Mouse (Mus musculus) MEL (cell line): ENCODE measurements around the gene Rpl18a. TPM values are rescaled to one million over a fixed set of nuclear protein-coding genes. Genes with fewer than 3 reads are reported as not detected.
A peak's percentile ranks its signal among the peaks of the same experiment; 100 is the strongest.

Source experiments
- DNase-seq: peaks from one replicate; pipeline ENCODE4 v3.0.0; 2011; ENCODE audit warnings: low read depth, low spot score
- H3K27ac ChIP-seq: 2 replicates; pipeline ENCODE4 v1.5.1; 2012; ENCODE audit warnings: low read depth, mild to moderate bottlenecking, control low read depth, low read length, moderate library complexity; ENCODE audit not compliant: control insufficient read depth
- H3K27me3 ChIP-seq, 2 experiments: fragments of 150-350 bp in 1 of 2; sonication (generic) in 1 of 2; 2 replicates each; pipeline ENCODE4 v1.6.1; 2012; ENCODE audit warnings: low read length in 2 of 2, mild to moderate bottlenecking in 2 of 2, improper control_type of control experiment in 1 of 2, moderate library complexity in 1 of 2; ENCODE audit not compliant: insufficient read depth in 2 of 2, control insufficient read depth in 1 of 2
- H3K36me3 ChIP-seq, 2 experiments: 2 replicates each; pipeline ENCODE4 v1.6.1; 2012 to 2014; ENCODE audit warnings: low read length in 2 of 2, improper control_type of control experiment in 1 of 2, inconsistent platforms in 1 of 2, mild to moderate bottlenecking in 1 of 2; ENCODE audit not compliant: insufficient read depth in 2 of 2, control insufficient read depth in 1 of 2
- H3K4me1 ChIP-seq, 2 experiments: fragments of 150-350 bp in 1 of 2; sonication (generic) in 1 of 2; 2 replicates each; pipeline ENCODE4 v1.6.1; 2012; ENCODE audit warnings: low read length in 2 of 2, improper control_type of control experiment in 1 of 2, mild to moderate bottlenecking in 1 of 2; ENCODE audit not compliant: insufficient read depth in 2 of 2, control insufficient read depth in 1 of 2
- H3K4me3 ChIP-seq, 2 experiments: fragments of 150-350 bp in 1 of 2; sonication (generic) in 1 of 2; 2 replicates each; pipeline ENCODE4 v1.5.1; 2012; ENCODE audit warnings: low read depth in 2 of 2, low read length in 2 of 2, mild to moderate bottlenecking in 2 of 2, moderate library complexity in 2 of 2, control low read depth in 1 of 2, improper control_type of control experiment in 1 of 2; ENCODE audit not compliant: control insufficient read depth in 1 of 2, insufficient read depth in 1 of 2
- H3K79me2 ChIP-seq: 2 replicates; pipeline ENCODE4 v1.6.1; 2012; ENCODE audit warnings: mild to moderate bottlenecking, low read length, moderate library complexity; ENCODE audit not compliant: control insufficient read depth, poor library complexity, insufficient read depth
- H3K9ac ChIP-seq: 2 replicates; pipeline ENCODE4 v1.6.1; 2012; ENCODE audit warnings: low read depth, mild to moderate bottlenecking, control low read depth, low read length, moderate library complexity; ENCODE audit not compliant: control insufficient read depth, poor library complexity, severe bottlenecking
- H3K9me3 ChIP-seq: fragments of 150-350 bp; sonication (generic); replicated peaks from 2 replicates; pipeline ENCODE4 v1.6.1; 2012; ENCODE audit warnings: mild to moderate bottlenecking, low read length, improper control_type of control experiment, moderate library complexity; ENCODE audit not compliant: insufficient read depth
- BHLHE40 ChIP-seq: IDR thresholded peaks from 2 replicates; pipeline ENCODE4 v1.6.1; 2012; ENCODE audit warnings: low read depth, mild to moderate bottlenecking, inconsistent platforms, low read length, improper control_type of control experiment, borderline replicate concordance
- CHD1 ChIP-seq: IDR thresholded peaks from 2 replicates; pipeline ENCODE4 v1.6.1; 2012; ENCODE audit warnings: low read depth, mild to moderate bottlenecking, inconsistent platforms, low read length, improper control_type of control experiment
- CHD2 ChIP-seq: IDR thresholded peaks from 2 replicates; pipeline ENCODE4 v1.6.1; 2011; ENCODE audit warnings: low read length, improper control_type of control experiment
- ELF1 ChIP-seq: IDR thresholded peaks from 2 replicates; pipeline ENCODE4 v1.6.1; 2014; ENCODE audit warnings: low read depth, mild to moderate bottlenecking, inconsistent platforms, low read length, improper control_type of control experiment, moderate library complexity
- EP300 ChIP-seq, 2 experiments: IDR thresholded peaks; 2 replicates each; pipeline ENCODE4 v1.6.1; 2011; ENCODE audit warnings: improper control_type of control experiment in 2 of 2, low read length in 2 of 2, low read depth in 1 of 2, mild to moderate bottlenecking in 1 of 2
- GABPA ChIP-seq: IDR thresholded peaks from 2 replicates; pipeline ENCODE4 v1.6.1; 2012; ENCODE audit warnings: low read depth, mild to moderate bottlenecking, inconsistent platforms, low read length, improper control_type of control experiment, moderate library complexity
- JUND ChIP-seq: IDR thresholded peaks from 2 replicates; pipeline ENCODE4 v1.6.1; 2011; ENCODE audit warnings: low read depth, mild to moderate bottlenecking, improper control_type of control experiment, low read length
- MAFK ChIP-seq: IDR thresholded peaks from 2 replicates; pipeline ENCODE4 v1.6.1; 2011; ENCODE audit warnings: low read depth, mild to moderate bottlenecking, low read length, improper control_type of control experiment, borderline replicate concordance
- MEF2A ChIP-seq: IDR thresholded peaks from 2 replicates; pipeline ENCODE4 v1.6.1; 2014; ENCODE audit warnings: low read depth, mild to moderate bottlenecking, inconsistent platforms, low read length, improper control_type of control experiment; ENCODE audit not compliant: poor library complexity, insufficient replicate concordance, severe bottlenecking; ENCODE audit errors: extremely low read depth
- MXI1 ChIP-seq: IDR thresholded peaks from 2 replicates; pipeline ENCODE4 v1.6.1; 2011; ENCODE audit warnings: mild to moderate bottlenecking, low read depth, low read length, improper control_type of control experiment
- MYC ChIP-seq: IDR thresholded peaks from 2 replicates; pipeline ENCODE4 v1.6.1; 2011; ENCODE audit warnings: low read depth, mild to moderate bottlenecking, low read length, improper control_type of control experiment, moderate library complexity
- NELFE ChIP-seq: IDR thresholded peaks from 2 replicates; pipeline ENCODE4 v1.6.1; 2011; ENCODE audit warnings: low read depth, low read length, improper control_type of control experiment
- POLR2AphosphoS2 ChIP-seq: IDR thresholded peaks from 2 replicates; pipeline ENCODE4 v1.6.1; 2011; ENCODE audit warnings: low read length, improper control_type of control experiment
- SIN3A ChIP-seq: IDR thresholded peaks from 2 replicates; pipeline ENCODE4 v1.6.1; 2012; ENCODE audit warnings: low read length, improper control_type of control experiment, inconsistent platforms
- SMC3 ChIP-seq: IDR thresholded peaks from 2 replicates; pipeline ENCODE4 v1.6.1; 2011; ENCODE audit warnings: low read depth, low read length, improper control_type of control experiment
- TCF12 ChIP-seq: IDR thresholded peaks from 2 replicates; pipeline ENCODE4 v1.6.1; 2014; ENCODE audit warnings: low read depth, mild to moderate bottlenecking, inconsistent platforms, low read length, improper control_type of control experiment, moderate library complexity
- UBTF ChIP-seq: IDR thresholded peaks from 2 replicates; pipeline ENCODE4 v1.6.1; 2012; ENCODE audit warnings: low read depth, mild to moderate bottlenecking, inconsistent platforms, low read length, improper control_type of control experiment, moderate library complexity, borderline replicate concordance; ENCODE audit not compliant: insufficient read depth
- USF1 ChIP-seq: IDR thresholded peaks from 2 replicates; pipeline ENCODE4 v1.6.1; 2014; ENCODE audit warnings: low read depth, mild to moderate bottlenecking, inconsistent platforms, low read length, improper control_type of control experiment, moderate library complexity
- USF2 ChIP-seq, 2 experiments: IDR thresholded peaks; 2 replicates each; pipeline ENCODE4 v1.6.1; 2011 to 2012; ENCODE audit warnings: improper control_type of control experiment in 2 of 2, low read length in 2 of 2, borderline replicate concordance in 1 of 2, inconsistent platforms in 1 of 2, low read depth in 1 of 2, mild to moderate bottlenecking in 1 of 2; ENCODE audit not compliant: insufficient read depth in 1 of 2
- ZKSCAN1 ChIP-seq: IDR thresholded peaks from 2 replicates; pipeline ENCODE4 v1.6.1; 2012; ENCODE audit warnings: low read depth, mild to moderate bottlenecking, inconsistent platforms, low read length, improper control_type of control experiment, moderate library complexity
- ZMIZ1 ChIP-seq: IDR thresholded peaks from 2 replicates; pipeline ENCODE4 v1.6.1; 2012; ENCODE audit warnings: low read depth, mild to moderate bottlenecking, inconsistent platforms, low read length, improper control_type of control experiment, moderate library complexity
- polyA plus RNA-seq, 2 experiments: library from polyadenylated mRNA; stranded (reverse) in 1 of 2; unstranded in 1 of 2; fragments of >175 nt in 1 of 2; fragments of >200 nt in 1 of 2; gene quantifications; 2 replicates each; pipeline versions ENCODE4 v1.2.1 to v1.2.4; 2012; ENCODE audit warnings: low replicate concordance in 2 of 2, low read depth in 1 of 2; ENCODE audit not compliant: insufficient read length in 2 of 2, insufficient read depth in 1 of 2, missing spikeins in 1 of 2
- total RNA-seq: library from RNA; depleted of rRNA; stranded (reverse); fragments of 300-350 nt; gene quantifications from 2 replicates; pipeline ENCODE4 v1.2.3, GENCODE M21; 2012

Rpl18a gene
- total and polyA plus RNA-seq, 3 experiments: 5,399 to 5,671 TPM; not detected in 1

DNA sequence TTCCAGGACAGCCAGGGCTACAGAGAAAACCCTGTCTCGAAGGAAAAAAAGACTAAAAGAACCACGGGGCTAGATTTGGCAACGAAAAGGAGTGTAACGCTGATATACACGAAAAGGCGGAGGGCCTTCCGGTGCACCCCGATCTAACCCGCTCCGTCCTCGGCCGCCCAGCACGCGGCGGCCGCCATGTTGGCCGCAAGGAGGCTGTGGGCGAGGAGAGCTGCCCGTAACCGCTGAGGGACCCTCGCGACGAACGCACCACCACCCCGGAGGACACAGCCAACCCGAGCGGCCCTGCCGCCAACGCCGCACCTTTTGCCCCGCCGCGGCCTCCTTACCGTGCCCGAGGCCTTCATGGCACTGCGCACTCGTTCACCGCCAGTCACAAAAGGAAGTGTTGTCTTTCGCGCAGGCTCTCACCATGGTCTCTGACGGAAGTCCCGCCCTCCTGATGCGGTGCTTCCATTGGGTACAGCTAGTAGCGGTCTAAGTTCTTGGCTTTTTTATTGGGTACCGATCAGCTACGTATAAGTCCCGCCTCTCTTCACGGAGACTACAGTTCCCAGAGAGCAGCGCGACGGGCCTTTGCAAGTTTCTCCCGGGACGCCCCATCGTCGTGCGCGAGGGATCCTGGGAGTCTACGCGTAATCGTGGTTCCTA lies at the start of gene Rpl18a (continued):
- no peak for TF ChIP-seq EP300 (IDR thresholded peaks at IDR 0.05; ENCODE audit: low read depth in 1 of 2, low read length in 2 of 2)
- no peak for TF ChIP-seq MEF2A
- TF ChIP-seq ZMIZ1: peak; percentile 93
- TF ChIP-seq, all 39 proteins: peak for 16

DNA sequence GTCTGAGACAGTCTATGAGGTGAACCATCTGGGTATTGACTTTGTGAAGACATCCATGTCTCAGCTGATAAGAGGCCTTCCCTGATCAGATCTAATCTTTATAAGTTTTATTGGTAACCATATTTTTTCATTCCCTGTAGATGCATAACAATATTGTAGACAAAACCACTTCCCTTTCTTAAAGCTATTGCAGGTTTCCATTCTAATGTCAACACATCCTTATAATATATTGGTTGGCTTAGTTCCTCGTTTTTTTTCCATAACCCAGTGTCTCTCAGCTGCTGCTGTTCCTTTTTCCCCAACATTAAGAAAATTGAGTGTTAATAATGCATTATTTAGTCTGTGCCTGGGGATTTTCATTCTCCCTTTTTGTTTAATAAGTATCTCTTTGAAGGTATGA lies 46.0 kb upstream of the Rpl18a start:
- no peaks in the 10 kb centered on the region for H3K9me3 ChIP-seq
- no peaks in the 10 kb centered on the region for H3K79me2 ChIP-seq
- no peak for DNase-seq
- no peak overlapping the region for H3K4me3 ChIP-seq
- no peak overlapping the region for H3K9ac ChIP-seq
- no peak overlapping the region for H3K27ac ChIP-seq
- H3K36me3 ChIP-seq: no peaks in the 10 kb centered on the region
- TF ChIP-seq GABPA (no peak), JUND (no peak), UBTF (no peak), USF1 (no peak), NELFE (no peak), BHLHE40 (no peak), SMC3 (no peak), POLR2AphosphoS2 (no peak), USF2 (IDR thresholded peaks at IDR 0.05; ENCODE audit: borderline replicate concordance in 1 of 2, insufficient read depth in 1 of 2, low read depth in 1 of 2, low read length in 2 of 2) (no peak), EP300 (IDR thresholded peaks at IDR 0.05; ENCODE audit: low read depth in 1 of 2, low read length in 2 of 2) (no peak), CHD1 (no peak), MXI1 (no peak), TCF12 (no peak), ZKSCAN1 (no peak), ELF1 (no peak), MYC (no peak), MAFK (no peak), CHD2 (no peak), SIN3A (no peak)
- H3K27me3 ChIP-seq: peaks cover 4 to 24% of the 10 kb centered on the region in 2 experiments; a peak in 3 of 4 replicates
- no peaks in the 10 kb centered on the region for H3K4me1 ChIP-seq
